Mouse (Mus musculus) cerebellum, adult 2 months (tissue): ENCODE data around the gene Ankrd27. TPM values are rescaled to one million over a fixed set of nuclear protein-coding genes. Genes with fewer than 3 reads are reported as not detected.

Experiments used
- DNase-seq, 2 experiments: peaks; one replicate each; pipeline ENCODE4 v3.0.0; 2021
- H3K27ac ChIP-seq: fragments of 200-500 bp; 2 replicates; pipeline ENCODE4 v1.5.1; 2012; ENCODE audit warnings: low read length, control low read depth, inconsistent platforms; ENCODE audit not compliant: insufficient read depth
- H3K27me3 ChIP-seq: fragments of 200-500 bp; 2 replicates; pipeline ENCODE4 v1.6.1; 2012; ENCODE audit warnings: inconsistent platforms, mild to moderate bottlenecking, low read length, moderate library complexity; ENCODE audit not compliant: control insufficient read depth, insufficient read depth
- H3K4me1 ChIP-seq: fragments of 200-500 bp; 2 replicates; pipeline ENCODE4 v1.6.1; 2011; ENCODE audit warnings: low read length; ENCODE audit not compliant: control insufficient read depth, insufficient read depth
- H3K4me3 ChIP-seq: fragments of 200-500 bp; replicated peaks from 2 replicates; pipeline ENCODE3; 2011; ENCODE audit warnings: mild to moderate bottlenecking, low read depth, low read length, control low read depth; ENCODE audit not compliant: insufficient read depth
- CTCF ChIP-seq: fragments of 200-500 bp; IDR thresholded peaks from 2 replicates; pipeline ENCODE4 v1.5.1; 2011; ENCODE audit warnings: low read depth, mild to moderate bottlenecking, control low read depth, low read length, moderate library complexity, borderline replicate concordance; ENCODE audit not compliant: insufficient read depth
- POLR2A ChIP-seq: fragments of 200-500 bp; IDR thresholded peaks from 2 replicates; pipeline ENCODE4 v1.6.1; 2011; ENCODE audit warnings: low read length, control low read depth, borderline replicate concordance; ENCODE audit not compliant: insufficient read depth
- WGBS: fragments of 180-500 bp; shearing (Covaris S2); methylation state at CpG from one replicate; pipeline ENCODE4 v1.1.7; 2018; 5-methylcytosine and 5-hydroxymethylcytosine counted together
- polyA plus RNA-seq: library from polyadenylated mRNA; depleted of rRNA; stranded (reverse); fragments of >200 nt; gene quantifications from 2 replicates; pipeline ENCODE4 v1.2.3, GENCODE M21; 2012

Gene Ankrd27
- polyA plus RNA-seq, 1 experiment: 23.5 TPM

- DNase-seq: peak in 1 of 2 experiments; percentile 19
- Histone ChIP-seq H3K4me1 (peaks cover 2% of the 10 kb centered on the region; the same call in 1 of the 2 replicates), H3K4me3 (no peak overlapping the region), H3K27ac (no peak overlapping the region), H3K27me3 (no peaks in the 10 kb centered on the region)
- no peak for TF ChIP-seq POLR2A
- peak; percentile 59 for TF ChIP-seq CTCF
- WGBS: 38% methylated on average over 4 of the region's 4 CpGs
Observed at GRCm38 (mm10) chr7:35579849-35580248, 6.2 kb upstream of the Ankrd27 start.

DNA sequence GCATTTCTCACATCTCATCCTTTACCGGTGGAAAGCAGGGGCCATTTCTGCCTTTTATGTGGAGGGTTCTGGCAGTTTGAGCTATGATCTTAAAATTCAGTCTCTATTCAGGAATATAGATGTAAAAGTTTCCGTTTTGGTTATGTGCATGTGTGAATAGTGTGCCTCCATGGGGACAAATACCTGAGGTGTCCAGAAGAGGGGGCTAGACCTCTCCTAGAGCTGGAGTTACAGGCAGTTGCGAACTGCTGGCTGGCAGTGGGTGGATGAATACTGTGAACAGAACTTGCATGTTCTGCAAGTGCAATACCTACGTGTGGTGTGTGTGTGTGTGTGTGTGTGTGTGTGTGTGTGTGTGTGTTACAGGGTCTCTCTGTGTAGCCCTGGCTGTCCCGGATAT is 3.3 kb upstream of the Ankrd27 start:
- Histone ChIP-seq H3K27ac (no peak overlapping the region), H3K4me1 (peaks cover 7% of the 10 kb centered on the region), H3K27me3 (no peaks in the 10 kb centered on the region), H3K4me3 (no peak overlapping the region)
- TF ChIP-seq POLR2A (no peak), CTCF (0 out of 2 replicates have a peak, but pooled peaks have one; percentile 10)
- DNase-seq: no peak
- 67% methylated on average over 5 of the region's 5 CpGs for WGBS

GRCm38 (mm10) chr7:35583476-35584025 is 2.5 kb upstream of the Ankrd27 start:
- no peak overlapping the region for H3K27ac ChIP-seq
- 33% methylated on average over 11 of the region's 11 CpGs for WGBS
- H3K4me3 ChIP-seq: no peak overlapping the region

GRCm38 (mm10) chr7:35584068-35584785 is 1.8 kb upstream of the Ankrd27 start:
- Histone ChIP-seq H3K4me3 (peak overlapping the region; percentile 39), H3K27ac (no peak overlapping the region), H3K4me1 (peaks cover 10% of the 10 kb centered on the region), H3K27me3 (no peaks in the 10 kb centered on the region)
- DNase-seq: peak in 1 of 2 experiments; percentile 8
- WGBS: 8% methylated on average over 36 of the region's 36 CpGs
- TF ChIP-seq POLR2A (no peak), CTCF (no peak)

More at GRCm38 (mm10) chr7:35583476-35584025, 2.5 kb upstream of the Ankrd27 start:
- peaks cover 10% of the 10 kb centered on the region for H3K4me1 ChIP-seq
- TF ChIP-seq POLR2A (no peak), CTCF (no peak)
- no peak for DNase-seq
- H3K27me3 ChIP-seq: no peaks in the 10 kb centered on the region

GRCm38 (mm10) chr7:35584786-35585190 is 1.3 kb upstream of the Ankrd27 start:
- no peaks in the 10 kb centered on the region for H3K27me3 ChIP-seq
- TF ChIP-seq CTCF (no peak), POLR2A (no peak)
- under 1% methylated on average over 50 of the region's 50 CpGs for WGBS
- no peak overlapping the region for H3K27ac ChIP-seq
- H3K4me1 ChIP-seq: peaks cover 10% of the 10 kb centered on the region
- peak overlapping the region; percentile 39 for H3K4me3 ChIP-seq
- DNase-seq: peak; percentile 29 to 39

DNA sequence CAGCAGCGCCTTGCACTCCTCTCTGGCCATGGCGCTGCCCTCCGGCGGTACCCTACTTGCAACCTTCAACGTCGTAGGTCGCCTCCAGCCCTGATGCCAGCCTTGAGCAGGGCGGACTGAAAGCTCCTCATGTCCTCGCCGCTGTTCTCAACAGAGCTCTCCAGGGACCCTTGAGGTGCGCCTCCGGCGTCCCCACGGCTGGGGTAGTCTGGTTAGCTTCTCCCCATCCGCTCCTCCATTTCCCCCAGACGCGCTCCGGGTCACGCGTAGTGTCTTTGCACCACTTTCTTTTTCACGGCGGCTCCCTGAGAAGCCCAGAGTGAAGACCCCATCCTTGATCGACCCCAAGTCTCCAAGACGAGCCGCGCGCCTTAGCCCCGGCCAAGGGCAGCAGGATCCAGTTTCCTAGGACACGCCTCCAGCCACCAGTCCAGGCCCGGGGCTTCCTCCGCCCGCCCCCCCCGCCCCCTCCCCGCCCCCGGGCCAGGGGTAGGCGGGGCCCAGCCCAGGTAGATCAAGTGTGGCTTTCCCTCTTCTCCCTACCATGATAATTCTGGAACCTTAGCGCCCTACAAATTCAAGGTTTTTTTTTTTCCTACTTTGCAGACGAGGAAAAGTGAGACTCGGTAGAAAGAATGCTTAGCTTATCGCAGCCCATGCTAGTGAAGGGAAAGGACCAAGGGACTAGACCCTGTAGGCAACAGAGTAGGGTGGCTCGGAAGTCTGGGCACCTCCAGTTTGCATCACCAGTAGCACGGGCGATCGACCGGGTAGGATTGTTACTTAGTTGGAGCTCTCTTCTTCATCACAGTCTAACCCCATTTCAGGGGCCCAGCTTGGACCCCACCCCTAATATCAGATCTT is 621 bp upstream of the Ankrd27 start, which contains the start of gene Rgs9bp:
Gene Rgs9bp (minus strand): TSS at position 392 of the 864 bp plus-strand sequence.
- Histone ChIP-seq H3K27ac (no peak within 1 kb of the TSS), H3K27me3 (no peaks in the 10 kb centered on the region), H3K4me1 (peaks cover 10% of the 10 kb centered on the region), H3K4me3 (peak within 1 kb of the TSS; percentile 83)
- whole genome bisulfite sequencing: under 1% methylated on average over 45 of the region's 45 CpGs
- DNase-seq: peak in 1 of 2 experiments; percentile 17
- TF ChIP-seq POLR2A: no peak
- no peak for TF ChIP-seq CTCF

GRCm38 (mm10) chr7:35586906-35587445 is 932 bp downstream of the Ankrd27 start:
- Histone ChIP-seq H3K4me1 (peaks cover 10% of the 10 kb centered on the region), H3K27ac (no peak overlapping the region), H3K4me3 (peak overlapping the region; percentile 83), H3K27me3 (no peaks in the 10 kb centered on the region)
- WGBS: 22% methylated on average over 15 of the region's 15 CpGs
- no peak for DNase-seq
- TF ChIP-seq POLR2A (no peak), CTCF (no peak)
